Mouse (Mus musculus) embryonic facial prominence, embryonic 14.5 days (tissue): ENCODE measurements at regions not wholly inside any gene's neighbourhood (a gene's known extent, or its start where the extent isn't known, plus 50 kb on each side); places are given as distances from the start of the nearest gene placed in this dataset.

Source experiments
- ATAC-seq: fragments of 200-750 bp; cut with Nextera tagmentation; 2 replicates; pipeline ENCODE4 v1.8.0; 2017; ENCODE audit warnings: low read depth, moderate number of reproducible peaks, moderate TSS enrichment
- DNase-seq: peaks from one replicate; pipeline ENCODE4 v3.0.0-alpha.2; 2015; ENCODE audit warnings: low spot score
- H3K27ac ChIP-seq: fragments of 300-500 bp; sonication (generic); replicated peaks from 2 replicates; pipeline ENCODE4 v1.5.1; 2014; ENCODE audit warnings: low read depth, mild to moderate bottlenecking, low read length, moderate library complexity
- H3K27me3 ChIP-seq: fragments of 300-500 bp; sonication (generic); replicated peaks from 2 replicates; pipeline ENCODE4 v1.6.1; 2014; ENCODE audit warnings: low read length; ENCODE audit not compliant: control insufficient read depth, insufficient read depth
- H3K36me3 ChIP-seq: fragments of 300-500 bp; sonication (generic); 2 replicates; pipeline ENCODE4 v1.6.1; 2014; ENCODE audit warnings: low read length, mixed read lengths; ENCODE audit not compliant: control insufficient read depth, insufficient read depth
- H3K4me1 ChIP-seq: fragments of 300-500 bp; sonication (generic); 2 replicates; pipeline ENCODE4 v1.6.1; 2014; ENCODE audit warnings: antibody characterized with exemption, low read length; ENCODE audit not compliant: control insufficient read depth, insufficient read depth
- H3K4me2 ChIP-seq: fragments of 300-500 bp; sonication (generic); 2 replicates; pipeline ENCODE4 v1.6.1; 2014; ENCODE audit warnings: low read depth, mild to moderate bottlenecking, low read length, moderate library complexity, mixed read lengths
- H3K4me3 ChIP-seq: fragments of 300-500 bp; sonication (generic); 2 replicates; pipeline ENCODE4 v1.5.1; 2014; ENCODE audit warnings: low read depth, mild to moderate bottlenecking, low read length
- H3K9ac ChIP-seq: fragments of 300-500 bp; sonication (generic); 2 replicates; pipeline ENCODE4 v1.6.1; 2014; ENCODE audit warnings: low read depth, mild to moderate bottlenecking, low read length, moderate library complexity, mixed read lengths
- H3K9me3 ChIP-seq: fragments of 300-500 bp; sonication (generic); 2 replicates; pipeline ENCODE4 v1.6.1; 2016; ENCODE audit warnings: low read length; ENCODE audit not compliant: control insufficient read depth
- WGBS: fragments of 180-500 bp; shearing (Covaris S2); extraction: QIAGEN DNeasy Blood & Tissue Kit; methylation state at CpG from one replicate; pipeline ENCODE4 v1.1.7; 2014; 5-methylcytosine and 5-hydroxymethylcytosine counted together

DNA sequence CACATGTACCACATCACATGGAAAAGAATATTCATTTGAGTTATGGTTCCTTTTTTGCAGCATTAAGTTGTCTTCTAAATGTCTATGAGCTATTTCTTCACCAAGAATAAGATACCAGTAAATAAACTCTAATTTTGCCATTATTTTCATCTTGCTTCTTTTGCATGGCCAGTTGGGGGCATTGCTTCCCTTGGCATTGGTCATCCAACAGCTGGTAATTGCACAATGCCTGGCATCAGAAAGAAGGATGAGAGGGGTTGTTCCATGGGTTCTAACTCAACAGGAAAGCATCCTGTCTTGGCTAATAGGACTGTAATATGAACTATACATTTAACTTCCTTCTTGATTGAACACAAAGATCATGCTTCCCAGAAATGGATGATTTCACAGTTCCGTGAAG is 174.4 kb downstream of the Fam49a start:
- no peak overlapping the region for H3K27ac ChIP-seq
- DNase-seq (no peak), ATAC-seq (no peak)
- no peak overlapping the region for H3K4me3 ChIP-seq
- no peaks in the 10 kb centered on the region for H3K9me3 ChIP-seq
- no peaks in the 10 kb centered on the region for H3K27me3 ChIP-seq
- no peak overlapping the region for H3K4me2 ChIP-seq
- H3K9ac ChIP-seq = no peak overlapping the region
- H3K36me3 ChIP-seq = no peaks in the 10 kb centered on the region
- 75% methylated on average over 1 of the region's 1 CpGs for WGBS
- no peaks in the 10 kb centered on the region for H3K4me1 ChIP-seq

DNA sequence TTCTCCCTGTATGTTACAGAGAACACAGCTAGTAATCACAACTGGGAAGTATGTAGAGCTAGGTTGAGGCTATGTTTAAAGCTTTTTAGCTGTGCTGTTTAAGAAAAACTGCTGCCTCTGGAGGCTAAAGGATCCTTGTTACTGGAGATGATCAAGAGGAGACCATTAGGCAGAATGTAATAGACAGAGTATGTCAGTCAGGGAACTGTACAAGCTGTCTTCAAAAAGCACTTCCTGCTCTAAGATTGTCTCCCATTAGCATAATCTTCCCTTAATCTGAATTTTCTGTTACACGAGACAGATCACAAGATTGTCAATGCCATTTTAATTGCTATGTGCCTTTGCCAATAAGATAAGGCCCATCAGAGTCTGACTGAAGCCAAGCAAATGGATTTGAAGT is 170.7 kb downstream of the Fam49a start:
- Histone ChIP-seq H3K4me2 (no peak overlapping the region), H3K4me1 (no peaks in the 10 kb centered on the region), H3K4me3 (no peak overlapping the region), H3K36me3 (no peaks in the 10 kb centered on the region), H3K27ac (no peak overlapping the region), H3K9me3 (no peaks in the 10 kb centered on the region), H3K9ac (no peak overlapping the region), H3K27me3 (no peaks in the 10 kb centered on the region)
- WGBS = 56% methylated on average over 1 of the region's 1 CpGs
- ATAC-seq = no peak
- no peak for DNase-seq
